Mouse (Mus musculus) CH12.LX (cell line): Measurements from ENCODE around the gene Pou5f1. TPM values are rescaled to one million over a fixed set of nuclear protein-coding genes. Genes with fewer than 3 reads are reported as not detected.

Source experiments
- DNase-seq: peaks from one replicate; pipeline ENCODE4 v3.0.0-alpha.2; 2013; ENCODE audit errors: extremely low read depth
- H3K27ac ChIP-seq: 2 replicates; pipeline ENCODE4 v1.5.1; 2012; ENCODE audit warnings: low read depth, mild to moderate bottlenecking, control low read depth, moderate library complexity; ENCODE audit not compliant: insufficient read depth
- H3K27me3 ChIP-seq: replicated peaks from 2 replicates; pipeline ENCODE3; 2012; ENCODE audit warnings: inconsistent platforms
- H3K36me3 ChIP-seq, 2 experiments: replicated peaks in 1 of 2; 2 replicates each; pipeline versions ENCODE3 to v1.6.1; 2012; ENCODE audit warnings: inconsistent platforms in 1 of 2, low read length in 1 of 2, mild to moderate bottlenecking in 1 of 2, mixed read lengths in 1 of 2, moderate library complexity in 1 of 2; ENCODE audit not compliant: control insufficient read depth in 1 of 2, insufficient read depth in 1 of 2
- H3K4me1 ChIP-seq, 2 experiments: 2 replicates each; pipeline ENCODE4 v1.6.1; 2012; ENCODE audit warnings: inconsistent platforms in 1 of 2, moderate library complexity in 1 of 2; ENCODE audit not compliant: insufficient read depth in 2 of 2, control insufficient read depth in 1 of 2
- H3K4me2 ChIP-seq: 2 replicates; pipeline ENCODE4 v1.6.1; 2012; ENCODE audit warnings: low read depth, mild to moderate bottlenecking, control low read depth; ENCODE audit not compliant: poor library complexity, insufficient read depth, severe bottlenecking
- H3K4me3 ChIP-seq, 3 experiments: fragments of 150-350 bp in 1 of 3; sonication (generic) in 1 of 3; replicated peaks in 1 of 3; 2 replicates each; pipeline versions ENCODE3 to v1.5.1; 2011 to 2012; ENCODE audit warnings: low read depth in 2 of 3, low read length in 2 of 3, mild to moderate bottlenecking in 2 of 3, moderate library complexity in 2 of 3, control low read depth in 1 of 3, improper control_type of control experiment in 1 of 3, inconsistent platforms in 1 of 3, mixed read lengths in 1 of 3; ENCODE audit not compliant: poor library complexity in 1 of 3
- H3K79me2 ChIP-seq: replicated peaks from 2 replicates; pipeline ENCODE4 v1.6.1; 2012; ENCODE audit warnings: mild to moderate bottlenecking, moderate library complexity; ENCODE audit not compliant: control insufficient read depth, poor library complexity, insufficient read depth, severe bottlenecking; ENCODE audit errors: extremely low read depth
- H3K9ac ChIP-seq: 2 replicates; pipeline ENCODE4 v1.6.1; 2012; ENCODE audit warnings: low read depth, mild to moderate bottlenecking, control low read depth, moderate library complexity; ENCODE audit not compliant: insufficient read depth
- H3K9me3 ChIP-seq: replicated peaks from 2 replicates; pipeline ENCODE3; 2012; ENCODE audit warnings: low read length, inconsistent platforms, mixed read lengths
- BHLHE40 ChIP-seq: IDR thresholded peaks from 2 replicates; pipeline ENCODE4 v1.6.1; 2011; ENCODE audit warnings: mild to moderate bottlenecking, low read depth, low read length, improper control_type of control experiment
- CHD1 ChIP-seq: IDR thresholded peaks from 2 replicates; pipeline ENCODE4 v1.6.1; 2012; ENCODE audit warnings: low read depth, low read length, improper control_type of control experiment, inconsistent platforms
- CHD2 ChIP-seq: IDR thresholded peaks from 2 replicates; pipeline ENCODE4 v1.6.1; 2011; ENCODE audit warnings: low read length, improper control_type of control experiment
- CTCF ChIP-seq, 2 experiments: IDR thresholded peaks in 1 of 2; conservative IDR thresholded peaks in 1 of 2; 2 replicates each; pipeline ENCODE4 v1.5.1; 2011 to 2012; ENCODE audit warnings: low read depth in 2 of 2, low read length in 2 of 2, improper control_type of control experiment in 1 of 2, inconsistent platforms in 1 of 2, mild to moderate bottlenecking in 1 of 2, moderate library complexity in 1 of 2
- E2F4 ChIP-seq: IDR thresholded peaks from 2 replicates; pipeline ENCODE4 v1.6.1; 2011; ENCODE audit warnings: low read depth, low read length, improper control_type of control experiment; ENCODE audit not compliant: insufficient replicate concordance
- ELF1 ChIP-seq: IDR thresholded peaks from 2 replicates; pipeline ENCODE4 v1.6.1; 2014; ENCODE audit warnings: low read depth, mild to moderate bottlenecking, inconsistent platforms, low read length, improper control_type of control experiment
- EP300 ChIP-seq: IDR thresholded peaks from 2 replicates; pipeline ENCODE4 v1.6.1; 2011; ENCODE audit warnings: low read length, improper control_type of control experiment
- ETS1 ChIP-seq: conservative IDR thresholded peaks from 2 replicates; pipeline ENCODE4 v1.6.1; 2012; ENCODE audit warnings: low read depth, mild to moderate bottlenecking, inconsistent platforms, low read length, improper control_type of control experiment, moderate library complexity
- GABPA ChIP-seq: IDR thresholded peaks from 2 replicates; pipeline ENCODE4 v1.6.1; 2012; ENCODE audit warnings: low read depth, low read length, improper control_type of control experiment, inconsistent platforms; ENCODE audit not compliant: insufficient replicate concordance
- HCFC1 ChIP-seq: IDR thresholded peaks from 2 replicates; pipeline ENCODE4 v1.6.1; 2012; ENCODE audit warnings: low read depth, mild to moderate bottlenecking, inconsistent platforms, low read length, improper control_type of control experiment
- IRF4 ChIP-seq: IDR thresholded peaks from 2 replicates; pipeline ENCODE4 v1.6.1; 2014; ENCODE audit warnings: low read depth, mild to moderate bottlenecking, inconsistent platforms, low read length, improper control_type of control experiment
- JUN ChIP-seq: IDR thresholded peaks from 2 replicates; pipeline ENCODE4 v1.6.1; 2011; ENCODE audit warnings: low read depth, mild to moderate bottlenecking, low read length, improper control_type of control experiment, moderate library complexity; ENCODE audit not compliant: insufficient read depth
- JUND ChIP-seq: conservative IDR thresholded peaks from 2 replicates; pipeline ENCODE4 v1.6.1; 2011; ENCODE audit warnings: low read depth, low read length, improper control_type of control experiment
- KAT2A ChIP-seq: IDR thresholded peaks from 2 replicates; pipeline ENCODE4 v1.6.1; 2012; ENCODE audit warnings: low read length, improper control_type of control experiment, inconsistent platforms; ENCODE audit not compliant: insufficient replicate concordance
- MAFK ChIP-seq: IDR thresholded peaks from 2 replicates; pipeline ENCODE4 v1.6.1; 2011; ENCODE audit warnings: low read length, improper control_type of control experiment; ENCODE audit not compliant: insufficient replicate concordance
- MAX ChIP-seq: IDR thresholded peaks from 2 replicates; pipeline ENCODE4 v1.6.1; 2011; ENCODE audit warnings: low read length, improper control_type of control experiment
- MAZ ChIP-seq: IDR thresholded peaks from 2 replicates; pipeline ENCODE4 v1.6.1; 2012; ENCODE audit warnings: low read depth, mild to moderate bottlenecking, inconsistent platforms, low read length, improper control_type of control experiment, moderate library complexity
- MEF2A ChIP-seq: IDR thresholded peaks from 2 replicates; pipeline ENCODE4 v1.6.1; 2014; ENCODE audit warnings: low read depth, mild to moderate bottlenecking, inconsistent platforms, low read length, improper control_type of control experiment, borderline replicate concordance
- MXI1 ChIP-seq: IDR thresholded peaks from 2 replicates; pipeline ENCODE4 v1.6.1; 2011; ENCODE audit warnings: mild to moderate bottlenecking, low read depth, low read length, improper control_type of control experiment
- MYC ChIP-seq: IDR thresholded peaks from 2 replicates; pipeline ENCODE4 v1.6.1; 2011; ENCODE audit warnings: low read depth, mild to moderate bottlenecking, improper control_type of control experiment, low read length
- NELFE ChIP-seq: IDR thresholded peaks from 2 replicates; pipeline ENCODE4 v1.6.1; 2011; ENCODE audit warnings: low read depth, low read length, improper control_type of control experiment
- NRF1 ChIP-seq: IDR thresholded peaks from 2 replicates; pipeline ENCODE4 v1.6.1; 2014; ENCODE audit warnings: low read depth, mild to moderate bottlenecking, inconsistent platforms, low read length, improper control_type of control experiment, moderate library complexity
- PAX5 ChIP-seq: IDR thresholded peaks from 2 replicates; pipeline ENCODE4 v1.6.1; 2012; ENCODE audit warnings: low read length, inconsistent platforms, mixed read lengths
- POLR2A ChIP-seq: IDR thresholded peaks from 2 replicates; pipeline ENCODE4 v1.6.1; 2011; ENCODE audit warnings: low read depth, mild to moderate bottlenecking, improper control_type of control experiment, low read length
- POLR2AphosphoS2 ChIP-seq: IDR thresholded peaks from 2 replicates; pipeline ENCODE4 v1.6.1; 2011; ENCODE audit warnings: low read depth, low read length, improper control_type of control experiment
- RAD21 ChIP-seq: IDR thresholded peaks from 2 replicates; pipeline ENCODE4 v1.6.1; 2011; ENCODE audit warnings: low read depth, mild to moderate bottlenecking, low read length, improper control_type of control experiment, moderate library complexity
- RCOR1 ChIP-seq: conservative IDR thresholded peaks from 2 replicates; pipeline ENCODE4 v1.6.1; 2012; ENCODE audit warnings: low read depth, mild to moderate bottlenecking, inconsistent platforms, low read length, improper control_type of control experiment
- SIN3A ChIP-seq: IDR thresholded peaks from 2 replicates; pipeline ENCODE4 v1.6.1; 2012; ENCODE audit warnings: low read length, improper control_type of control experiment, inconsistent platforms
- SMC3 ChIP-seq: IDR thresholded peaks from 2 replicates; pipeline ENCODE4 v1.6.1; 2011; ENCODE audit warnings: low read depth, low read length, improper control_type of control experiment
- TBP ChIP-seq: conservative IDR thresholded peaks from 2 replicates; pipeline ENCODE4 v1.6.1; 2011; ENCODE audit warnings: low read depth, low read length, improper control_type of control experiment
- TCF12 ChIP-seq: IDR thresholded peaks from 2 replicates; pipeline ENCODE4 v1.6.1; 2014; ENCODE audit warnings: low read depth, mild to moderate bottlenecking, inconsistent platforms, low read length, improper control_type of control experiment
- UBTF ChIP-seq: IDR thresholded peaks from 2 replicates; pipeline ENCODE4 v1.6.1; 2012; ENCODE audit warnings: low read depth, mild to moderate bottlenecking, inconsistent platforms, low read length, improper control_type of control experiment, moderate library complexity
- USF1 ChIP-seq: IDR thresholded peaks from 2 replicates; pipeline ENCODE4 v1.6.1; 2014; ENCODE audit warnings: low read depth, mild to moderate bottlenecking, inconsistent platforms, low read length, improper control_type of control experiment
- USF2 ChIP-seq: conservative IDR thresholded peaks from 2 replicates; pipeline ENCODE4 v1.6.1; 2011; ENCODE audit warnings: low read depth, low read length, improper control_type of control experiment
- ZC3H11A ChIP-seq: IDR thresholded peaks from 2 replicates; pipeline ENCODE4 v1.6.1; 2012; ENCODE audit warnings: low read depth, mild to moderate bottlenecking, inconsistent platforms, low read length, improper control_type of control experiment
- ZKSCAN1 ChIP-seq: IDR thresholded peaks from 2 replicates; pipeline ENCODE4 v1.6.1; 2012; ENCODE audit warnings: low read depth, inconsistent platforms, low read length, improper control_type of control experiment, borderline replicate concordance
- ZMIZ1 ChIP-seq: IDR thresholded peaks from 2 replicates; pipeline ENCODE4 v1.6.1; 2012; ENCODE audit warnings: low read depth, mild to moderate bottlenecking, inconsistent platforms, low read length, improper control_type of control experiment
- ZNF384 ChIP-seq: IDR thresholded peaks from 2 replicates; pipeline ENCODE4 v1.6.1; 2012; ENCODE audit warnings: low read depth, low read length, improper control_type of control experiment, inconsistent platforms
- dilution Hi-C: fragments of 300-500 bp; cut with MboI; formaldehyde crosslinking; loops from 2 replicates; pipeline ENCODE4 v1.14.3; 2020; ENCODE audit warnings: low sequenced_read_pairs; ENCODE audit not compliant: extremely low pct_unique_long_range_greater_than_20kb, extremely low pct_ligation_motif_present
- in situ Hi-C: fragments of 300-500 bp; cut with MboI; formaldehyde crosslinking; loops from 3 replicates; pipeline ENCODE4 v1.14.3; 2019; ENCODE audit warnings: low sequenced_read_pairs, low pct_ligation_motif_present, low pct_unique_long_range_greater_than_20kb, mixed read lengths
- polyA plus RNA-seq: library from polyadenylated mRNA; unstranded; fragments of >175 nt; gene quantifications from 2 replicates; pipeline ENCODE4 v1.2.1, GENCODE M21; 2012; ENCODE audit warnings: low read depth; ENCODE audit not compliant: insufficient read length
- total RNA-seq, 2 experiments: library from RNA; depleted of rRNA; stranded (reverse); fragments of 300-350 nt in 1 of 2; fragments of >200 nt in 1 of 2; gene quantifications; 2 replicates each; pipeline ENCODE4 v1.2.3; 2012 to 2014

Gene Pou5f1
- total and polyA plus RNA-seq, 3 experiments = 0.13 TPM; not detected in 2

DNA sequence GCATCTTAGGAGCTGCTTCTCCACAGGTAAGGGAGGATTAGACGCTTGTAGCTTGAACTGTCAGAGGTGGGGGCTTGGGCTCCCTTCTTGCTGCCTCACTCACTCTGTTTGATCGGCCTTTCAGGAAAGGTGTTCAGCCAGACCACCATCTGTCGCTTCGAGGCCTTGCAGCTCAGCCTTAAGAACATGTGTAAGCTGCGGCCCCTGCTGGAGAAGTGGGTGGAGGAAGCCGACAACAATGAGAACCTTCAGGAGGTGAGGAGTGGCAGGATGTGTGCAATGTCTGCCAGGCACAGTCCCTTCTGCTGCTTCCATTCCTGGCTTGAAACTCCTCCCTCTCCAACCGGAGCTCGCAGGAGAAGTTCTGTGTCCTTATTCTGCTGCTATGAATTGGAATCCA lies 3.5 kb downstream of the Pou5f1 start:
- Histone ChIP-seq H3K9me3 (no peaks in the 10 kb centered on the region), H3K4me1 (peaks cover under 1 to 15% of the 10 kb centered on the region in 2 experiments; a peak in 2 of 4 replicates), H3K36me3 (peaks cover 9 to 24% of the 10 kb centered on the region in 2 experiments), H3K4me2 (no peak overlapping the region), H3K4me3 (no peak overlapping the region), H3K27ac (no peak overlapping the region), H3K9ac (no peak overlapping the region), H3K27me3 (no peaks in the 10 kb centered on the region), H3K79me2 (no peaks in the 10 kb centered on the region)
- dilution Hi-C loops (no loop called here), in situ Hi-C loops (no loop called here)
- peak; percentile 52 for DNase-seq
- no peak for TF ChIP-seq ETS1
- no peak for TF ChIP-seq ZC3H11A
- TF ChIP-seq BHLHE40 = no peak
- TF ChIP-seq MXI1 = no peak
- peak in 1 of 2 experiments; percentile 74; a peak in 2 of 4 replicates for TF ChIP-seq CTCF (conservative IDR thresholded peaks at IDR 0.05 in 1 of 2, IDR thresholded peaks at IDR 0.05 in 1 of 2; ENCODE audit: low read depth in 2 of 2, low read length in 2 of 2)
- no peak for TF ChIP-seq RCOR1
- no peak for TF ChIP-seq JUND
- TF ChIP-seq NELFE = no peak
- TF ChIP-seq SIN3A = no peak
- no peak for TF ChIP-seq ZNF384
- no peak for TF ChIP-seq ZKSCAN1
- peak; percentile 49 for TF ChIP-seq RAD21
- TF ChIP-seq TCF12 = no peak
- no peak for TF ChIP-seq USF1
- TF ChIP-seq GABPA = no peak
- TF ChIP-seq JUN = no peak
- no peak for TF ChIP-seq KAT2A
- no peak for TF ChIP-seq CHD2
- no peak for TF ChIP-seq ZMIZ1
- no peak; the same call in 1 of the 2 replicates for TF ChIP-seq IRF4
- TF ChIP-seq UBTF = 0 out of 2 replicates have a peak, but pooled peaks have one; percentile 32
- no peak for TF ChIP-seq PAX5
- no peak for TF ChIP-seq MAZ
- no peak for TF ChIP-seq E2F4
- no peak for TF ChIP-seq MAFK
- no peak for TF ChIP-seq ELF1
- no peak for TF ChIP-seq MEF2A
- no peak for TF ChIP-seq EP300
- TF ChIP-seq USF2 = no peak
- TF ChIP-seq MYC = no peak
- no peak for TF ChIP-seq POLR2A
- peak; percentile 71 for TF ChIP-seq SMC3
- TF ChIP-seq NRF1 = no peak
- TF ChIP-seq POLR2AphosphoS2 = no peak
- peak; percentile 43; the same call in 1 of the 2 replicates for TF ChIP-seq MAX
- no peak for TF ChIP-seq HCFC1
- no peak for TF ChIP-seq TBP
- TF ChIP-seq CHD1 = no peak
